Mouse (Mus musculus): ENCODE results near the gene Vmn2r41. TPM values are rescaled to one million over a fixed set of nuclear protein-coding genes. Genes with fewer than 3 reads are reported as not detected.
"Not testable (repeated sequence)": the region's sequence is repeated elsewhere in the genome, so short reads cannot be mapped to it uniquely, and the experiment has no call there.

Gene Vmn2r41
- not detected in 2 replicates for polyA plus RNA-seq (2016; fragmentation: Nextera tagmentation; extraction: Ambion mirVana)

GRCm38 (mm10) chr7:8161554-8161953 lies at the start of gene Vmn2r41:
Gene Vmn2r41 (minus strand): TSS chr7:8161654.
- H3K4me3 ChIP-seq; H3K27me3 ChIP-seq; H3K36me3 ChIP-seq; H3K9ac ChIP-seq (replicated peaks); H3K9me3 ChIP-seq; ATAC-seq (ENCODE audit: low FRiP score, low read depth); H3K4me1 ChIP-seq; H3K27ac ChIP-seq (replicated peaks); H3K4me2 ChIP-seq (replicated peaks): not testable (repeated sequence)
- no CpG with 5 or more reads among the region's 1 CpGs for WGBS

GRCm38 (mm10) chr7:8200220-8200619 lies 38.8 kb upstream of the Vmn2r41 start, which contains the start of gene Vmn2r42:
Gene Vmn2r42 (minus strand): TSS chr7:8200320.
- not testable (repeated sequence) for H3K27me3 ChIP-seq; H3K9me3 ChIP-seq; H3K27ac ChIP-seq (replicated peaks); H3K4me2 ChIP-seq (replicated peaks); ATAC-seq (ENCODE audit: low FRiP score, low read depth); H3K9ac ChIP-seq (replicated peaks); H3K4me3 ChIP-seq; H3K36me3 ChIP-seq; H3K4me1 ChIP-seq
- no CpG with 5 or more reads among the region's 2 CpGs for WGBS

- not testable (repeated sequence) for H3K36me3 ChIP-seq; H3K9ac ChIP-seq (replicated peaks); H3K27ac ChIP-seq (replicated peaks); H3K9me3 ChIP-seq; H3K4me1 ChIP-seq; H3K4me3 ChIP-seq; ATAC-seq (ENCODE audit: low FRiP score, low read depth); H3K27me3 ChIP-seq; H3K4me2 ChIP-seq (replicated peaks)
- 43% methylated on average over 11 of the region's 15 CpGs for WGBS
Measured at GRCm38 (mm10) chr7:8092871-8093270, 68.6 kb downstream of the Vmn2r41 start.

Other genes starting within 250 kb of the Vmn2r41 start
- gene Vmn2r42, start 38.7 kb upstream of the Vmn2r41 start, polyA plus RNA-seq (2016; fragmentation: Nextera tagmentation; extraction: Ambion mirVana): not detected in 2 replicates
- gene Vmn2r43, start 98.9 kb upstream of the Vmn2r41 start, polyA plus RNA-seq (2016; fragmentation: Nextera tagmentation; extraction: Ambion mirVana): not detected in 2 replicates
- gene Vmn2r44, start 221.7 kb upstream of the Vmn2r41 start, polyA plus RNA-seq (2016; fragmentation: Nextera tagmentation; extraction: Ambion mirVana): not detected in 2 replicates

Data from midbrain, embryonic 12.5 days (tissue).